Mouse (Mus musculus) C2C12 (cell line): ENCODE measurements around the gene Angpt4. TPM values are rescaled to one million over a fixed set of nuclear protein-coding genes. Genes with fewer than 3 reads are reported as not detected.

Source experiments
- H3K27me3 ChIP-seq: one replicate; pipeline ENCODE4 v1.6.1; 2011; ENCODE audit not compliant: control insufficient read depth, insufficient read depth, insufficient read length
- H3K36me3 ChIP-seq: one replicate; pipeline ENCODE4 v1.6.1; 2011; ENCODE audit not compliant: control insufficient read depth, insufficient read depth
- H3K4me3 ChIP-seq: one replicate; pipeline ENCODE4 v1.5.1; 2011; ENCODE audit warnings: mild to moderate bottlenecking, control low read depth; ENCODE audit not compliant: poor library complexity, insufficient read depth, severe bottlenecking
- H3K79me2 ChIP-seq: one replicate; pipeline ENCODE4 v1.6.1; 2011; ENCODE audit not compliant: control insufficient read depth, insufficient read depth
- H3K79me3 ChIP-seq: one replicate; pipeline ENCODE4 v1.6.1; 2011; ENCODE audit warnings: low read depth, control low read depth
- H3ac ChIP-seq: one replicate; pipeline ENCODE3; 2011; ENCODE audit warnings: low read depth; ENCODE audit not compliant: control insufficient read depth, insufficient read length
- CEBPB ChIP-seq: IDR thresholded peaks from one replicate; pipeline ENCODE4 v1.6.1; 2011; ENCODE audit warnings: low read depth, mild to moderate bottlenecking, control low read depth, moderate library complexity
- CTCF ChIP-seq: IDR thresholded peaks from one replicate; pipeline ENCODE4 v1.5.1; 2011; ENCODE audit not compliant: control insufficient read depth, insufficient read depth, insufficient read length
- FOSL1 ChIP-seq: IDR thresholded peaks from one replicate; pipeline ENCODE4 v1.8.0; 2011; ENCODE audit warnings: mild to moderate bottlenecking, low read length; ENCODE audit not compliant: poor library complexity, insufficient read depth, severe bottlenecking
- MAX ChIP-seq: IDR thresholded peaks from one replicate; pipeline ENCODE4 v1.6.1; 2011; ENCODE audit warnings: mild to moderate bottlenecking, control low read depth
- MYOD1 ChIP-seq: IDR thresholded peaks from one replicate; pipeline ENCODE4 v1.6.1; 2011; ENCODE audit warnings: low read depth; ENCODE audit not compliant: control insufficient read depth, insufficient read length
- MYOG ChIP-seq: IDR thresholded peaks from one replicate; pipeline ENCODE4 v1.6.1; 2011; ENCODE audit not compliant: control insufficient read depth, insufficient read length; ENCODE audit errors: extremely low read depth
- USF1 ChIP-seq: IDR thresholded peaks from one replicate; pipeline ENCODE4 v1.6.1; 2011; ENCODE audit warnings: low read depth, mild to moderate bottlenecking, control low read depth, moderate library complexity
- polyA plus RNA-seq: library from polyadenylated mRNA; unstranded; fragments of >200 nt; fragmentation: generic; extraction: Trizol; gene quantifications from one replicate; pipeline ENCODE4 v1.2.1, GENCODE M21; 2012; ENCODE audit warnings: missing spikeins

Gene Angpt4
- polyA plus RNA-seq, 1 experiment = 0.06 TPM

DNA sequence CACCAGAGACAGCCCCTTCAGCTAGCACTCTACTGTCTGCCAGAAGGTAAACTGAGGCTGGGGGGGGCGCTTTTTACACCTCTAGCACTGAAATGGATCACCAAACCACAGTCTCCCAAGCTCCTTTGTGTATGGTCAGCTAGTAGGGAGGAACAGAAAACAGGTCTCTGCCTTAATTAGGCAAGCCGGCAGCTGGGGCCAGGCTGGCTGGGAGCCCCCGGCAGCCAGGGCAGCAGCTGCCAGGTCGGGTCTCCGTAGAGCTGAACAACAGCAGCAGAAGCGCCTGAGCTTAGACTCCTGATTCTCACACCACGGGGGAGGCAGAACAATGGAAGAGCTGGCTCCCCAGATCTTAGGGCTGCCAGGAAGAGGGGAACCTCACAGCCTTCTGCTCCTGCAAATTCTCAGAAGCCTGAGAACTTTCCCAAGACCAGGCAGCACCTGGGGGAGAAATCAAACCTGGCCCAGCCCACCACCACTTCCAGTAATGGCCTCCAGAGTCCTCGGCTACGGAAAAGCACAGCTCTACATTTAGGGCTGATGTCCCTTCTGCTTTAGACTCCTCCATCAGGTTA, 56.3 kb downstream of the Angpt4 start:
- TF ChIP-seq MAX (no peak), FOSL1 (no peak), MYOD1 (no peak), USF1 (no peak), MYOG (no peak), CTCF (no peak)
- H3K4me3 ChIP-seq = no peak overlapping the region

DNA sequence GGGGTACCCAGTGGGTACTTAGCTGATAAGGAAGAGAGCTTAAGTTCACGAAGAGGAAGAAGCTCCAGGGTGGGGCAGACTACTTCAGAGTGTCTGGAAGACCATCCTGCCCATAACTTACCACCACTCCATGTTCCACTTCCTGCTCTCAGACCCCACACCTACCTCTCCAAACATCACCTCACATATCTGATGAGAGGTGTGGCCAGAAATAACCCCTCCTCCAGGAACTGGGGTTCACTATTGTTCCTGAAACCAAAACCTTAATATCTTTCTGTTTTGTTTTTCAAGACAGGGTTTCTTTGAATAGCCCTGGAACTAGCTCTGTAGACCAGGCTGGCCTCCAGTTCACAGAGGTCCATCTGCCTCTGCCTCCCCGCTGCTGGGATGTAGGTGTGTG, 56.8 kb downstream of the Angpt4 start:
- Histone ChIP-seq H3K79me3 (peaks cover 27% of the 10 kb centered on the region), H3K4me3 (no peak overlapping the region), H3K79me2 (peaks cover 35% of the 10 kb centered on the region)

More for the DNA sequence above, 56.3 kb downstream of the Angpt4 start:
- Histone ChIP-seq H3K79me2 (peaks cover 30% of the 10 kb centered on the region), H3K36me3 (peaks cover 36% of the 10 kb centered on the region), H3ac (no peak overlapping the region), H3K79me3 (peaks cover 23% of the 10 kb centered on the region), H3K27me3 (no peaks in the 10 kb centered on the region)

DNA sequence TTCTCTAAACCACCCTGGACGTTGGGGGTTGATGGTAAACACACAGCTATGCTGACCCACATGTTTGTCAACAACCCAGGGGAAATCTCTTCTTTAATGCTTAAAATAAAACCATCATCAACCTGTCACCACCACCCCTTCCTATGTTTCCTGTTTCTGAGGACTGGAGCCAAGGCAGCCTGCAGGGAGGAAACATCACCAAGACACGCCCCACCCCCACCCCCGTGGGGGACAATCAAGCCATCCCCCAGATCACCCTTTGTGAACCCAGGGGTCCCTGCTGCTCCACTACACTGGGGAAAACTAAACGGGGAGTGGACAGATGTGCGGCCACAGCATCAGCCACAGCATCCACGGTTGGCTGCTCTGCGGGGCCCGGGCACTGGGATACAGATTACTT, 57.4 kb downstream of the Angpt4 start:
- no peak for TF ChIP-seq USF1
- no peak for TF ChIP-seq MYOD1
- TF ChIP-seq MAX = no peak
- no peak for TF ChIP-seq CEBPB
- H3K4me3 ChIP-seq = no peak overlapping the region
- H3ac ChIP-seq = no peak overlapping the region
- H3K36me3 ChIP-seq = peaks cover 47% of the 10 kb centered on the region
- peaks cover 34% of the 10 kb centered on the region for H3K79me3 ChIP-seq
- peaks cover 42% of the 10 kb centered on the region for H3K79me2 ChIP-seq
- no peaks in the 10 kb centered on the region for H3K27me3 ChIP-seq

More for the DNA sequence above, 56.8 kb downstream of the Angpt4 start:
- Histone ChIP-seq H3K27me3 (no peaks in the 10 kb centered on the region), H3K36me3 (peaks cover 41% of the 10 kb centered on the region), H3ac (no peak overlapping the region)
- TF ChIP-seq MAX = no peak

- peaks cover 47% of the 10 kb centered on the region for H3K36me3 ChIP-seq
- TF ChIP-seq FOSL1 = no peak
- TF ChIP-seq USF1 = no peak
- no peak for TF ChIP-seq CTCF
- TF ChIP-seq MAX = no peak
- no peak for TF ChIP-seq MYOG
- no peak for TF ChIP-seq MYOD1
- no peak for TF ChIP-seq CEBPB
- H3K79me2 ChIP-seq = peaks cover 47% of the 10 kb centered on the region
- H3K27me3 ChIP-seq = no peaks in the 10 kb centered on the region
- no peak overlapping the region for H3K4me3 ChIP-seq
- H3K79me3 ChIP-seq = peaks cover 35% of the 10 kb centered on the region
- H3ac ChIP-seq = no peak overlapping the region
These were observed 58.0 kb downstream of the Angpt4 start for GRCm38 (mm10) chr2:151968986-151969385.

DNA sequence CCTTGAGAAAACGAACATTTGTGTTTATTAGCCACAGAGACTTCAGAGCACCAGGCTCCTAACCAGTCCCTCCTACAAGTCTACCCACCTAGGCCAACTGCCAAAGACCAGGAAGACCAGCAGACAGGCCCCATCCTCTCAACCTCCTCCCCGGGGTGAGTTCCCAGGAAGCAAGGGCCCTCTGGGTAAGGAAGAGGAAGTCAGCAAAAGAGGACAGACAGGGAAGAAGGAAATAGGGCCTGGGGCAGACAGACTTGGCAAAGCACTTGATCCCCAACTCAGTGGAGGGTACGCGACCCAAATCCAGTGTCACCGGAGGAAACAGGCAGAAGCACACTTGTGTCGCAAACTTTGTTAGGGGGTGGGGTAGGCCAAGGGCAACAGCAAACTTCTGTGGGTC, 58.4 kb downstream of the Angpt4 start:
- Histone ChIP-seq H3K79me3 (peaks cover 35% of the 10 kb centered on the region), H3K27me3 (no peaks in the 10 kb centered on the region), H3K79me2 (peaks cover 51% of the 10 kb centered on the region), H3K36me3 (peaks cover 47% of the 10 kb centered on the region), H3K4me3 (no peak overlapping the region), H3ac (no peak overlapping the region)
- no peak for TF ChIP-seq USF1
- TF ChIP-seq CTCF = no peak
- TF ChIP-seq CEBPB = no peak
- TF ChIP-seq MYOG = no peak

DNA sequence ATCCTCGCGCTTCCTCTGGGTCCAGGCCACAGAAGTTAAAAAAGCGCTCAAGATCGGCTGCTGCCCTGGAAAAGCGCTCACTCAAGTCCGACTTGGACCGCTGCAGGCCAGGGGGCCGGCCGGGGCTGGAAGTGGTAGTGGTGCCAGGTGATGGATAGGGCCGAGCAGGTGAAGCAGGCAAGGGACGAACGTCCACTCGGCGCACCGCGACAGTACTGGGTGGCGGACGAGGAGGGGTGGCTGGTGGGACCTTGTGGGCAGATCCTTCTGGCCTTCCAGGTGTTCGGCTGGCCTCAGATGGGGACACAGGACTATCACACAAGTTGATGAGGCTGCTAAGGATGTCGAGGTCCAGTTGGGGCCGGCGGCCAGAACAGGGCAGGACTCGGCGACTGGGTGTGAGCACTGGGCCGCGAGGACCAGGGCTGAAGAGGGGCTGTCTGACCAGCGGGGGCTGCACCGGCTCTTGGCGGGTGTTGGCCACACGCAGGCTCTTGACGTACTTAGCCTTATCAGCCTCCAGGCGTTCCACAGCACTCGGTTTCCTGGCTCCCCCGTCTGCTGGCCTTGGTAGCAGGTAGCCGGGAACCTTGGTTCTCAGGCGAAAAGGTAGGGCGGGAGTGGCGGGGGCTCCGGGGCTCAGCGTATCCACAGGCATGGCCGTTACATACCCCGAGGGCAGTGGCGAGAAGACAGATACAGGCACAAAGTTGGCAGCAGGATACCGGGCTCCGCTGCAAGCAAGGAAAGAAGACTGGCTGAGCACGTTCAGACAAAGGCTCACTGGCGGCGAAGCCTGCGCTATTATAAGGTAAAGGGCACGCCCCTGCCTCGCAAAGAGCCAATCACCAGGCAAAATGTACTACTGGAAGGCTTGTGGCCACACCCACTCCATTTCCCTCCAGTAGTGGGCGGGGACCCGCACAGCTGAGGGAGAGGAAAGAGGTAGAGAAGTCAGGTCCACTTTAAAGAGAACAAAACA, 59.5 kb downstream of the Angpt4 start:
- Histone ChIP-seq H3K36me3 (peaks cover 47% of the 10 kb centered on the region), H3K79me3 (peaks cover 40% of the 10 kb centered on the region), H3K79me2 (peaks cover 62% of the 10 kb centered on the region), H3ac (no peak overlapping the region), H3K27me3 (no peaks in the 10 kb centered on the region), H3K4me3 (no peak overlapping the region)
- TF ChIP-seq MAX = no peak
- no peak for TF ChIP-seq MYOD1
- TF ChIP-seq CEBPB = no peak
- TF ChIP-seq MYOG = no peak
- TF ChIP-seq USF1 = no peak
- TF ChIP-seq FOSL1 = no peak
- no peak for TF ChIP-seq CTCF
